Mouse (Mus musculus): Measurements from ENCODE around the gene Fadd. TPM values are rescaled to one million over a fixed set of nuclear protein-coding genes. Genes with fewer than 3 reads are reported as not detected.
A peak's percentile ranks its signal among the peaks of the same experiment; 100 is the strongest.

The Fadd gene
- polyA plus RNA-seq, 1 experiment from 2014 or later, result 15.2 TPM

DNA sequence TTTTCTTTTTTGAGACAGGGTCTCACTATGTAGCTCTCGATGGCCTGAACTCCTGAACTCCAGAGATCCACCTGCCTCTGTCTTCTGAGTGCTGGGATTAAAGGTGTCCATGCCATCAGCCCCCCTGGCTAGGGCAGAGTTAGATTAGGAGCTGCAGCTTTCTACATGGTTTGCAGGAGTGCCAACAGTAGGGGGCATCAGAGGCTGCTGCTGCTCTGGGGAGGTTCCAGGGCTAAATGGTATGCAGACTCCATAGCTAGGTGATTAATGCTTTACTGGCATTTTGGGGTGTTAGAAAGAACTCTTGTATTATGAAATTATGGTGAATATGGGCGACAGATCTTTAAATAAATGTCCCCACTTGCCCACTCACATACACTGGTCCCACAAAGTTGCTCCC, 5.0 kb upstream of the Fadd start:
- no peak for ATAC-seq (ENCODE audit: low FRiP score, low TSS enrichment)
- H3K4me1 ChIP-seq (ENCODE audit: control insufficient read depth, insufficient read depth, low read length), result peaks cover 7% of the 10 kb centered on the region; the same call in 1 of the 2 replicates
- H3K27ac ChIP-seq (ENCODE audit: low read depth, low read length), result no peak overlapping the region
- WGBS, result 33% methylated on average over 2 of the region's 2 CpGs
- peaks cover under 1% of the 10 kb centered on the region; the same call in 1 of the 2 replicates for H3K36me3 ChIP-seq (ENCODE audit: control insufficient read depth, insufficient read depth, low read length)
- no peaks in the 10 kb centered on the region for H3K9me3 ChIP-seq (ENCODE audit: control insufficient read depth, low read length)
- H3K4me2 ChIP-seq (replicated peaks; ENCODE audit: low read depth, low read length), result no peak overlapping the region
- no peak overlapping the region for H3K9ac ChIP-seq (ENCODE audit: low read depth, low read length)
- no peaks in the 10 kb centered on the region for H3K27me3 ChIP-seq (ENCODE audit: control insufficient read depth, insufficient read depth, low read length)
- no peak overlapping the region for H3K4me3 ChIP-seq (ENCODE audit: low read length)

- Histone ChIP-seq H3K4me1 (ENCODE audit: control insufficient read depth, insufficient read depth, low read length) (peaks cover 16% of the 10 kb centered on the region), H3K36me3 (ENCODE audit: control insufficient read depth, insufficient read depth, low read length) (peaks cover 1% of the 10 kb centered on the region; the same call in 1 of the 2 replicates), H3K4me2 (replicated peaks; ENCODE audit: low read depth, low read length) (no peak overlapping the region), H3K4me3 (ENCODE audit: low read length) (no peak overlapping the region), H3K27me3 (ENCODE audit: control insufficient read depth, insufficient read depth, low read length) (no peaks in the 10 kb centered on the region), H3K9ac (ENCODE audit: low read depth, low read length) (no peak overlapping the region), H3K27ac (ENCODE audit: low read depth, low read length) (no peak overlapping the region), H3K9me3 (ENCODE audit: control insufficient read depth, low read length) (no peaks in the 10 kb centered on the region)
- no peak for ATAC-seq (ENCODE audit: low FRiP score, low TSS enrichment)
- 15% methylated on average over 6 of the region's 6 CpGs for WGBS
Measured at GRCm38 (mm10) chr7:144585648-144586047, 3.4 kb upstream of the Fadd start.

- H3K4me1 ChIP-seq (ENCODE audit: control insufficient read depth, insufficient read depth, low read length), result peaks cover 16% of the 10 kb centered on the region
- H3K36me3 ChIP-seq (ENCODE audit: control insufficient read depth, insufficient read depth, low read length), result peaks cover 18% of the 10 kb centered on the region; the same call in 1 of the 2 replicates
- no peak overlapping the region for H3K4me2 ChIP-seq (replicated peaks; ENCODE audit: low read depth, low read length)
- no peak overlapping the region for H3K4me3 ChIP-seq (ENCODE audit: low read length)
- no peaks in the 10 kb centered on the region for H3K27me3 ChIP-seq (ENCODE audit: control insufficient read depth, insufficient read depth, low read length)
- ATAC-seq (ENCODE audit: low FRiP score, low TSS enrichment), result no peak
- no peak overlapping the region for H3K27ac ChIP-seq (ENCODE audit: low read depth, low read length)
- H3K9me3 ChIP-seq (ENCODE audit: control insufficient read depth, low read length), result no peaks in the 10 kb centered on the region
- WGBS, result under 1% methylated on average over 4 of the region's 4 CpGs
- no peak overlapping the region for H3K9ac ChIP-seq (ENCODE audit: low read depth, low read length)
Measured at GRCm38 (mm10) chr7:144583619-144584018, 1.4 kb upstream of the Fadd start.

GRCm38 (mm10) chr7:144581559-144582283, 542 bp downstream of the Fadd start:
- peak overlapping the region; percentile 82 for H3K4me3 ChIP-seq (ENCODE audit: low read length)
- H3K9me3 ChIP-seq (ENCODE audit: control insufficient read depth, low read length), result no peaks in the 10 kb centered on the region
- peaks cover 18% of the 10 kb centered on the region; the same call in 1 of the 2 replicates for H3K36me3 ChIP-seq (ENCODE audit: control insufficient read depth, insufficient read depth, low read length)
- peaks cover 16% of the 10 kb centered on the region for H3K4me1 ChIP-seq (ENCODE audit: control insufficient read depth, insufficient read depth, low read length)
- peak; percentile 84 for ATAC-seq (ENCODE audit: low FRiP score, low TSS enrichment)
- H3K4me2 ChIP-seq (replicated peaks; ENCODE audit: low read depth, low read length), result peak overlapping the region; percentile 77
- H3K9ac ChIP-seq (ENCODE audit: low read depth, low read length), result peak overlapping the region; percentile 83
- peak overlapping the region; percentile 97 for H3K27ac ChIP-seq (ENCODE audit: low read depth, low read length)
- WGBS, result 1% methylated on average over 43 of the region's 43 CpGs
- H3K27me3 ChIP-seq (ENCODE audit: control insufficient read depth, insufficient read depth, low read length), result no peaks in the 10 kb centered on the region

GRCm38 (mm10) chr7:144577876-144578275, 4.4 kb downstream of the Fadd start:
- no peak overlapping the region for H3K4me2 ChIP-seq (replicated peaks; ENCODE audit: low read depth, low read length)

GRCm38 (mm10) chr7:144572234-144572633, 10.0 kb downstream of the Fadd start:
- ATAC-seq (ENCODE audit: low FRiP score, low TSS enrichment), result no peak
- no peaks in the 10 kb centered on the region for H3K27me3 ChIP-seq (ENCODE audit: control insufficient read depth, insufficient read depth, low read length)
- no peaks in the 10 kb centered on the region for H3K4me1 ChIP-seq (ENCODE audit: control insufficient read depth, insufficient read depth, low read length)
- no peaks in the 10 kb centered on the region for H3K9me3 ChIP-seq (ENCODE audit: control insufficient read depth, low read length)
- no peak overlapping the region for H3K4me2 ChIP-seq (replicated peaks; ENCODE audit: low read depth, low read length)
- 73% methylated on average over 5 of the region's 5 CpGs for WGBS
- H3K36me3 ChIP-seq (ENCODE audit: control insufficient read depth, insufficient read depth, low read length), result no peaks in the 10 kb centered on the region
- H3K9ac ChIP-seq (ENCODE audit: low read depth, low read length), result no peak overlapping the region
- H3K27ac ChIP-seq (ENCODE audit: low read depth, low read length), result no peak overlapping the region
- no peak overlapping the region for H3K4me3 ChIP-seq (ENCODE audit: low read length)

More at GRCm38 (mm10) chr7:144577876-144578275, 4.4 kb downstream of the Fadd start:
- no peak overlapping the region for H3K27ac ChIP-seq (ENCODE audit: low read depth, low read length)
- H3K4me3 ChIP-seq (ENCODE audit: low read length), result no peak overlapping the region
- H3K27me3 ChIP-seq (ENCODE audit: control insufficient read depth, insufficient read depth, low read length), result no peaks in the 10 kb centered on the region
- ATAC-seq (ENCODE audit: low FRiP score, low TSS enrichment), result no peak
- 89% methylated on average over 5 of the region's 5 CpGs for WGBS
- H3K36me3 ChIP-seq (ENCODE audit: control insufficient read depth, insufficient read depth, low read length), result peaks cover 18% of the 10 kb centered on the region; the same call in 1 of the 2 replicates
- H3K9ac ChIP-seq (ENCODE audit: low read depth, low read length), result no peak overlapping the region
- no peaks in the 10 kb centered on the region for H3K9me3 ChIP-seq (ENCODE audit: control insufficient read depth, low read length)
- H3K4me1 ChIP-seq (ENCODE audit: control insufficient read depth, insufficient read depth, low read length), result peaks cover 13% of the 10 kb centered on the region

- H3K9ac ChIP-seq (ENCODE audit: low read depth, low read length), result no peak overlapping the region
- peak; percentile 39; the same call in 1 of the 2 replicates for ATAC-seq (ENCODE audit: low FRiP score, low TSS enrichment)
- H3K27ac ChIP-seq (ENCODE audit: low read depth, low read length), result no peak overlapping the region
- H3K4me1 ChIP-seq (ENCODE audit: control insufficient read depth, insufficient read depth, low read length), result no peaks in the 10 kb centered on the region
- no peaks in the 10 kb centered on the region for H3K36me3 ChIP-seq (ENCODE audit: control insufficient read depth, insufficient read depth, low read length)
- H3K4me2 ChIP-seq (replicated peaks; ENCODE audit: low read depth, low read length), result no peak overlapping the region
- no peak overlapping the region for H3K4me3 ChIP-seq (ENCODE audit: low read length)
- H3K27me3 ChIP-seq (ENCODE audit: control insufficient read depth, insufficient read depth, low read length), result no peaks in the 10 kb centered on the region
- H3K9me3 ChIP-seq (ENCODE audit: control insufficient read depth, low read length), result no peaks in the 10 kb centered on the region
Measured at GRCm38 (mm10) chr7:144571598-144571997, 10.7 kb downstream of the Fadd start.

DNA sequence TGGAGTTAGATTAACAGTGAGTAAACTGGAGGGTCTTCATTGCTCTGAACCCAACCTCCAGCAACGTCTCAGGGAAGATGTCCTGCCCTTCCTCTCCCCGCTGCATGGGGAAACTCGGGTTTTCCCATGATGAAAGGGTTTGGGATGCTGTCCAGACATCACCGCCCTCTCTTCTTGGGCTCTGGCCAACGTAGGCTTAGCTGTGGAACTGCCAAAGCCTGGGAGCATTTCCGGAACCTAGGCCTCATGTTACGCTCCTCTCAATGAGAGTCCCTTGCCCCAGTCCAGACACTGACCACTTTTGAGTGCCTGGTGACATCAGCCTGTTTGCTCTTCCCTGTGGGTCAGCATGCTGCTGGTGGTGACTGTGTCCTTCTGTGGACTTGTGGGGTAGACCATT, 12.8 kb downstream of the Fadd start:
- Histone ChIP-seq H3K9ac (ENCODE audit: low read depth, low read length) (no peak overlapping the region), H3K4me3 (ENCODE audit: low read length) (no peak overlapping the region), H3K4me2 (replicated peaks; ENCODE audit: low read depth, low read length) (no peak overlapping the region), H3K27ac (ENCODE audit: low read depth, low read length) (no peak overlapping the region), H3K4me1 (ENCODE audit: control insufficient read depth, insufficient read depth, low read length) (no peaks in the 10 kb centered on the region), H3K27me3 (ENCODE audit: control insufficient read depth, insufficient read depth, low read length) (no peaks in the 10 kb centered on the region), H3K9me3 (ENCODE audit: control insufficient read depth, low read length) (no peaks in the 10 kb centered on the region), H3K36me3 (ENCODE audit: control insufficient read depth, insufficient read depth, low read length) (no peaks in the 10 kb centered on the region)
- 74% methylated on average over 7 of the region's 7 CpGs for WGBS
- no peak for ATAC-seq (ENCODE audit: low FRiP score, low TSS enrichment)

GRCm38 (mm10) chr7:144568091-144568490, 14.2 kb downstream of the Fadd start:
- H3K9me3 ChIP-seq (ENCODE audit: control insufficient read depth, low read length), result no peaks in the 10 kb centered on the region
- H3K4me2 ChIP-seq (replicated peaks; ENCODE audit: low read depth, low read length), result no peak overlapping the region
- no peaks in the 10 kb centered on the region for H3K36me3 ChIP-seq (ENCODE audit: control insufficient read depth, insufficient read depth, low read length)
- H3K4me1 ChIP-seq (ENCODE audit: control insufficient read depth, insufficient read depth, low read length), result no peaks in the 10 kb centered on the region
- H3K27ac ChIP-seq (ENCODE audit: low read depth, low read length), result no peak overlapping the region
- no peaks in the 10 kb centered on the region for H3K27me3 ChIP-seq (ENCODE audit: control insufficient read depth, insufficient read depth, low read length)
- no peak for ATAC-seq (ENCODE audit: low FRiP score, low TSS enrichment)
- no peak overlapping the region for H3K9ac ChIP-seq (ENCODE audit: low read depth, low read length)
- no peak overlapping the region for H3K4me3 ChIP-seq (ENCODE audit: low read length)
